Comparison of ENCODE assay signal across 8 mouse cellular contexts in genomic region chr4:143300113-143300688, GRCm38 (mm10). TPM values are rescaled to one million over a fixed set of nuclear protein-coding genes. Genes with fewer than 3 reads are reported as not detected.
A peak's percentile ranks its signal among the peaks of the same experiment; 100 is the strongest.
DNase-seq lines count a peak whose midpoint lies in the region; ATAC-seq lines count a peak whose summit lies in the region.
"Had no signal": no experiment of that assay in that cellular context is flagged by ENCODE, and none has a peak within 500 bp of the region (broad histone marks: within the 10 kb centered on the region; RNA-seq: fewer than 3 reads in every experiment).

No protein-coding gene starts in this region.

- 5% methylated on average over 12 of the region's 12 CpGs for WGBS in neural tube, embryonic 11.5 days
- WGBS in forebrain, embryonic 10.5 days: 9% methylated on average over 12 of the region's 12 CpGs
- 8% methylated on average over 12 of the region's 12 CpGs for WGBS in limb, embryonic 10.5 days
- WGBS in stomach, embryonic 16.5 days: 22% methylated on average over 12 of the region's 12 CpGs

- H3K4me1 ChIP-seq in neural tube, embryonic 11.5 days (ENCODE audit: control insufficient read depth, insufficient read depth, low read length): peaks cover 18% of the 10 kb centered on the region
- H3K4me1 ChIP-seq in forebrain, embryonic 10.5 days: peaks cover 69% of the 10 kb centered on the region
- peaks cover 46% of the 10 kb centered on the region for H3K4me1 ChIP-seq in limb, embryonic 10.5 days
- peaks cover 24% of the 10 kb centered on the region for H3K4me1 ChIP-seq in stomach, embryonic 16.5 days (ENCODE audit: control insufficient read depth, insufficient read depth, low read length)

- no peak for ATAC-seq in neural tube, embryonic 11.5 days (ENCODE audit: insufficient read depth, low FRiP score, low TSS enrichment)
- ATAC-seq in stomach, embryonic 16.5 days (ENCODE audit: insufficient read depth, low FRiP score): no peak
- no peak for ATAC-seq in megakaryocyte-erythroid progenitor cell, adult 5-6 weeks (replicated peaks; ENCODE audit: low FRiP score, low TSS enrichment, poor library complexity, severe bottlenecking)

- no peaks in the 10 kb centered on the region for H3K9me3 ChIP-seq in neural tube, embryonic 11.5 days (ENCODE audit: control insufficient read depth, low read length)
- H3K9me3 ChIP-seq in forebrain, embryonic 10.5 days: no peaks in the 10 kb centered on the region
- H3K9me3 ChIP-seq in limb, embryonic 10.5 days (replicated peaks): no peaks in the 10 kb centered on the region
- no peaks in the 10 kb centered on the region for H3K9me3 ChIP-seq in stomach, embryonic 16.5 days (replicated peaks; ENCODE audit: control insufficient read depth, low read length)

- peak overlapping the region; percentile 59 for H3K4me3 ChIP-seq in neural tube, embryonic 11.5 days (ENCODE audit: low read depth, low read length)
- H3K4me3 ChIP-seq in forebrain, embryonic 10.5 days: peak overlapping the region; percentile 67
- H3K4me3 ChIP-seq in limb, embryonic 10.5 days: peak overlapping the region; percentile 62
- peak overlapping the region; percentile 8; the same call in 1 of the 2 replicates for H3K4me3 ChIP-seq in stomach, embryonic 16.5 days (replicated peaks; ENCODE audit: low read length)

- H3K27ac ChIP-seq in neural tube, embryonic 11.5 days (ENCODE audit: low read depth, low read length): no peak overlapping the region
- peak overlapping the region; percentile 87 for H3K27ac ChIP-seq in forebrain, embryonic 10.5 days
- H3K27ac ChIP-seq in limb, embryonic 10.5 days: peak overlapping the region; percentile 90
- no peak overlapping the region for H3K27ac ChIP-seq in stomach, embryonic 16.5 days (ENCODE audit: low read length)

- peak overlapping the region; percentile 68 for H3K4me2 ChIP-seq in neural tube, embryonic 11.5 days (ENCODE audit: low read depth)
- peak overlapping the region; percentile 71 for H3K4me2 ChIP-seq in stomach, embryonic 16.5 days (ENCODE audit: low read depth, low read length)

- H3K36me3 ChIP-seq in neural tube, embryonic 11.5 days (ENCODE audit: control insufficient read depth, insufficient read depth, low read length): no peaks in the 10 kb centered on the region
- 0 out of 2 replicates have a peak, but pooled peaks cover under 1% of the 10 kb centered on the region for H3K36me3 ChIP-seq in forebrain, embryonic 10.5 days (replicated peaks)
- no peaks in the 10 kb centered on the region for H3K36me3 ChIP-seq in limb, embryonic 10.5 days
- H3K36me3 ChIP-seq in stomach, embryonic 16.5 days (ENCODE audit: control insufficient read depth, insufficient read depth, low read length): no peaks in the 10 kb centered on the region

- H3K9ac ChIP-seq in neural tube, embryonic 11.5 days (ENCODE audit: low read length): peak overlapping the region; percentile 64
- no peak overlapping the region; the same call in 1 of the 2 replicates for H3K9ac ChIP-seq in stomach, embryonic 16.5 days (ENCODE audit: low read length)

- DNase-seq in neural tube, embryonic 11.5 days (ENCODE audit: low spot score): peak; percentile 33
- no peak for DNase-seq in neural tube, embryonic 10.5 days (ENCODE audit: extremely low spot score, low spot score)
- no peak for DNase-seq in forebrain, embryonic 10.5 days (ENCODE audit: extremely low spot score, low spot score)
- peak; percentile 51 for DNase-seq in limb, embryonic 10.5 days (ENCODE audit: low spot score)
- no peak for DNase-seq in frontal cortex, postnatal 36 days (ENCODE audit: low spot score in 2 of 2)
- DNase-seq: cerebellum, adult 18-20 months had no signal

- H3K27me3 ChIP-seq in neural tube, embryonic 11.5 days (ENCODE audit: control insufficient read depth, insufficient read depth, low read length): no peaks in the 10 kb centered on the region
- H3K27me3 ChIP-seq in forebrain, embryonic 10.5 days (ENCODE audit: poor library complexity, severe bottlenecking): peaks cover 31% of the 10 kb centered on the region
- H3K27me3 ChIP-seq in limb, embryonic 10.5 days (ENCODE audit: low read depth, poor library complexity, severe bottlenecking): peaks cover 26% of the 10 kb centered on the region
- H3K27me3 ChIP-seq in stomach, embryonic 16.5 days (ENCODE audit: control insufficient read depth, insufficient read depth, low read length): 0 out of 2 replicates have a peak, but pooled peaks cover 3% of the 10 kb centered on the region

RNA-seq across cellular contexts. Expression of gene Pdpn, which starts 0.8 kb away (rescaled TPM):
- 140 and 147 TPM in 2 replicates for polyA plus RNA-seq in neural tube, embryonic 11.5 days (2014; fragmentation: Nextera tagmentation; extraction: Ambion mirVana)
- polyA plus RNA-seq in forebrain, embryonic 10.5 days (2016; fragmentation: Nextera tagmentation; extraction: Ambion mirVana): 63.6 and 64.9 TPM in 2 replicates
- 20.0 and 25.8 TPM in 2 replicates for polyA plus RNA-seq in limb, embryonic 10.5 days (2016; fragmentation: Nextera tagmentation; extraction: Ambion mirVana)
- polyA plus RNA-seq in stomach, embryonic 16.5 days (2015; fragmentation: Nextera tagmentation; extraction: Ambion mirVana): 32.2 and 33.7 TPM in 2 replicates
- total RNA-seq in megakaryocyte-erythroid progenitor cell, adult 5-6 weeks (2014; fragmentation: Nextera tagmentation): not detected in 2 replicates
- total RNA-seq in megakaryocyte-erythroid progenitor cell, adult 5-6 weeks (2017): not detected in 2 replicates

RNA-seq across cellular contexts. Expression of gene Lrrc38, which starts 49.4 kb away (rescaled TPM):
- 0.48 and 1.1 TPM in 2 replicates for polyA plus RNA-seq in neural tube, embryonic 11.5 days (2014; fragmentation: Nextera tagmentation; extraction: Ambion mirVana)
- 0.12 TPM in 1 of 2 replicates, not detected in the other for polyA plus RNA-seq in forebrain, embryonic 10.5 days (2016; fragmentation: Nextera tagmentation; extraction: Ambion mirVana)
- polyA plus RNA-seq in limb, embryonic 10.5 days (2016; fragmentation: Nextera tagmentation; extraction: Ambion mirVana): 0.08 and 0.14 TPM in 2 replicates
- 0.23 TPM in 1 of 2 replicates, not detected in the other for polyA plus RNA-seq in stomach, embryonic 16.5 days (2015; fragmentation: Nextera tagmentation; extraction: Ambion mirVana)
- total RNA-seq in megakaryocyte-erythroid progenitor cell, adult 5-6 weeks (2014; fragmentation: Nextera tagmentation): not detected in 2 replicates
- not detected in 2 replicates for total RNA-seq in megakaryocyte-erythroid progenitor cell, adult 5-6 weeks (2017)

Comparison
In these comparisons a context has a peak if more than half of its experiments do, and no peak if none do; other contexts are left out.
1. DNase-seq: peak in neural tube, embryonic 11.5 days (single experiment) and limb, embryonic 10.5 days (single experiment); none in neural tube, embryonic 10.5 days (single experiment), forebrain, embryonic 10.5 days (single experiment) and frontal cortex, postnatal 36 days (0 of 2).
2. H3K27ac ChIP-seq: peak in forebrain, embryonic 10.5 days (single experiment) and limb, embryonic 10.5 days (single experiment); none in neural tube, embryonic 11.5 days (single experiment) and stomach, embryonic 16.5 days (single experiment).
3. H3K4me3 ChIP-seq: peak in every context shown above with its lines; median percentile 67 in forebrain, embryonic 10.5 days; 62 in limb, embryonic 10.5 days; 59 in neural tube, embryonic 11.5 days; 8 in stomach, embryonic 16.5 days.